In the genomic region with DNA sequence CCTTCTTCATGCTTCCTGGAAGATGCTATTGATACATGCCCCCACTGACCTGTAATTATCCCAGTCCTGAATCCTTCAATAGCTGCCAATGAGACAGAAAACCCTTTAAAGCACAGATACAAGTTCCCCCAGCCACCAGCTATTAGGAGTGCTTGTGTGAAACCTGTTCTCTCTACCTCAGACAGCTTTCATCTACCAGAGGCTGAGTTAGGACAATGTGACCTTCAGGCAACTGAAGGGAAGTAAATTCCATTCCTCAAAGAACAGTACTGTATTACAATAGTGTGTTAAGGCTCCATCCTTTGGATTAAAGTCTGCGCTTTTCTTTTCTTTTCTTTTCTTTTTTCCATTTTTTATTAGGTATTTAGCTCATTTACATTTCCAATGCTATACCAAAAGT, we compare ENCODE assay signal across 16 mouse cellular contexts. TPM values are rescaled to one million over a fixed set of nuclear protein-coding genes. Genes with fewer than 3 reads are reported as not detected.
"Had no signal": no experiment of that assay in that cellular context is flagged by ENCODE, and none has a peak within 500 bp of the region (broad histone marks: within the 10 kb centered on the region; RNA-seq: fewer than 3 reads in every experiment).

No protein-coding gene starts in this region.

- DNase-seq: heart, postnatal 10 days; heart, postnatal 14 days; heart, postnatal 36 days; heart, postnatal 4 days; kidney, adult 11 months; kidney, adult 18-20 months; kidney, adult 2 months; kidney, adult 8-10 months; kidney, adult 9 months; kidney, postnatal 10 days; kidney, postnatal 14 days; kidney, postnatal 25 days; kidney, postnatal 36 days; layer of hippocampus, adult 9-11 months; layer of hippocampus, postnatal 36 days had no signal

RNA-seq across cellular contexts. Expression of gene 1700001L19Rik, which starts 45.6 kb away (rescaled TPM):
- polyA plus RNA-seq: inflammation-experienced regulatory T-cells, adult 6 months had no signal
